Mouse (Mus musculus) embryonic facial prominence, embryonic 11.5 days (tissue): ENCODE data around the gene Svbp. TPM values are rescaled to one million over a fixed set of nuclear protein-coding genes. Genes with fewer than 3 reads are reported as not detected.

Source experiments
- ATAC-seq: fragments of 200-750 bp; cut with Nextera tagmentation; replicated peaks from 2 replicates; pipeline ENCODE4 v1.8.0; 2017; ENCODE audit warnings: low read depth; ENCODE audit not compliant: insufficient number of reproducible peaks, low FRiP score, low TSS enrichment
- DNase-seq: peaks from one replicate; pipeline ENCODE4 v3.0.0-alpha.2; 2015; ENCODE audit warnings: low spot score
- H3K27ac ChIP-seq: fragments of 300-500 bp; sonication (generic); replicated peaks from 2 replicates; pipeline ENCODE4 v1.5.1; 2014; ENCODE audit warnings: mild to moderate bottlenecking, low read depth, low read length, control low read depth
- H3K27me3 ChIP-seq: fragments of 300-500 bp; sonication (generic); 2 replicates; pipeline ENCODE4 v1.6.1; 2014; ENCODE audit warnings: mild to moderate bottlenecking, low read length, moderate library complexity, mixed read lengths; ENCODE audit not compliant: control insufficient read depth, insufficient read depth
- H3K36me3 ChIP-seq: fragments of 300-500 bp; sonication (generic); replicated peaks from 2 replicates; pipeline ENCODE4 v1.6.1; 2014; ENCODE audit warnings: low read depth, mild to moderate bottlenecking, low read length, moderate library complexity, mixed read lengths; ENCODE audit not compliant: control insufficient read depth, insufficient read depth
- H3K4me1 ChIP-seq: fragments of 300-500 bp; sonication (generic); 2 replicates; pipeline ENCODE4 v1.6.1; 2014; ENCODE audit warnings: low read length, mixed read lengths; ENCODE audit not compliant: control insufficient read depth, insufficient read depth
- H3K4me2 ChIP-seq: fragments of 300-500 bp; sonication (generic); 2 replicates; pipeline ENCODE4 v1.6.1; 2014; ENCODE audit warnings: low read depth, mild to moderate bottlenecking, control low read depth, low read length, moderate library complexity
- H3K4me3 ChIP-seq: fragments of 300-500 bp; sonication (generic); 2 replicates; pipeline ENCODE4 v1.5.1; 2014; ENCODE audit warnings: low read depth, low read length, control low read depth
- H3K9ac ChIP-seq: fragments of 300-500 bp; sonication (generic); replicated peaks from 2 replicates; pipeline ENCODE4 v1.6.1; 2014; ENCODE audit warnings: mild to moderate bottlenecking, control low read depth, low read length
- H3K9me3 ChIP-seq: fragments of 300-500 bp; sonication (generic); replicated peaks from 2 replicates; pipeline ENCODE4 v1.6.1; 2016; ENCODE audit warnings: mild to moderate bottlenecking, low read length, inconsistent platforms, mixed read lengths; ENCODE audit not compliant: control insufficient read depth
- WGBS: fragments of 180-500 bp; shearing (Covaris S2); extraction: QIAGEN DNeasy Blood & Tissue Kit; methylation state at CpG from one replicate; pipeline ENCODE4 v1.1.7; 2014; 5-methylcytosine and 5-hydroxymethylcytosine counted together
- polyA plus RNA-seq: library from polyadenylated mRNA; unstranded; fragments of >200 nt; fragmentation: Nextera tagmentation; extraction: Ambion mirVana; gene quantifications from 2 replicates; pipeline ENCODE4 v1.2.1, GENCODE M21; 2014

The Svbp gene
- polyA plus RNA-seq, 1 experiment from 2014 or later, result 174 TPM

- Histone ChIP-seq H3K36me3 (no peaks in the 10 kb centered on the region; the same call in 1 of the 2 replicates), H3K9me3 (no peaks in the 10 kb centered on the region), H3K4me3 (no peak overlapping the region), H3K27me3 (no peaks in the 10 kb centered on the region), H3K4me2 (no peak overlapping the region), H3K9ac (no peak overlapping the region), H3K27ac (no peak overlapping the region), H3K4me1 (no peaks in the 10 kb centered on the region)
- no peak for ATAC-seq
- no peak for DNase-seq
- WGBS, result 89% methylated on average over 11 of the region's 11 CpGs
These were observed 53.4 kb downstream of the Svbp start for GRCm38 (mm10) chr4:119248407-119248965.

Other genes with a start within 250 kb of the Svbp start
- gene Lao1, start 233.7 kb upstream of the Svbp start, polyA plus RNA-seq, result not detected in 2 replicates
- 111 and 140 TPM in 2 replicates for gene Slc2a1, start 86.6 kb upstream of the Svbp start, polyA plus RNA-seq
- gene Zfp691, start 21.1 kb upstream of the Svbp start, polyA plus RNA-seq, result 6.9 and 8.2 TPM in 2 replicates
- gene Ermap, start 5.3 kb upstream of the Svbp start, polyA plus RNA-seq, result 7.0 and 8.7 TPM in 2 replicates
- not detected in 2 replicates for gene Tmem269, start 22.9 kb downstream of the Svbp start, polyA plus RNA-seq
- 35.1 and 39.9 TPM in 2 replicates for gene AU022252, start 37.4 kb downstream of the Svbp start, polyA plus RNA-seq
- 20.0 and 22.8 TPM in 2 replicates for gene P3h1, start 37.6 kb downstream of the Svbp start, polyA plus RNA-seq
- gene Cldn19, start 60.1 kb downstream of the Svbp start, polyA plus RNA-seq, result not detected in 2 replicates
- gene Ybx1, start 99.3 kb downstream of the Svbp start, polyA plus RNA-seq, result 1,287 and 1,398 TPM in 2 replicates
- 153 and 157 TPM in 2 replicates for gene Ppih, start 125.2 kb downstream of the Svbp start, polyA plus RNA-seq
- 6.7 and 7.7 TPM in 2 replicates for gene Ccdc30, start 220.2 kb downstream of the Svbp start, polyA plus RNA-seq
- 32.5 and 34.3 TPM in 2 replicates for gene Ppcs, start 227.1 kb downstream of the Svbp start, polyA plus RNA-seq
- not detected in 2 replicates for gene Zmynd12, start 227.5 kb downstream of the Svbp start, polyA plus RNA-seq